Comparison of ENCODE assay signal across 12 mouse cellular contexts in the genomic region with DNA sequence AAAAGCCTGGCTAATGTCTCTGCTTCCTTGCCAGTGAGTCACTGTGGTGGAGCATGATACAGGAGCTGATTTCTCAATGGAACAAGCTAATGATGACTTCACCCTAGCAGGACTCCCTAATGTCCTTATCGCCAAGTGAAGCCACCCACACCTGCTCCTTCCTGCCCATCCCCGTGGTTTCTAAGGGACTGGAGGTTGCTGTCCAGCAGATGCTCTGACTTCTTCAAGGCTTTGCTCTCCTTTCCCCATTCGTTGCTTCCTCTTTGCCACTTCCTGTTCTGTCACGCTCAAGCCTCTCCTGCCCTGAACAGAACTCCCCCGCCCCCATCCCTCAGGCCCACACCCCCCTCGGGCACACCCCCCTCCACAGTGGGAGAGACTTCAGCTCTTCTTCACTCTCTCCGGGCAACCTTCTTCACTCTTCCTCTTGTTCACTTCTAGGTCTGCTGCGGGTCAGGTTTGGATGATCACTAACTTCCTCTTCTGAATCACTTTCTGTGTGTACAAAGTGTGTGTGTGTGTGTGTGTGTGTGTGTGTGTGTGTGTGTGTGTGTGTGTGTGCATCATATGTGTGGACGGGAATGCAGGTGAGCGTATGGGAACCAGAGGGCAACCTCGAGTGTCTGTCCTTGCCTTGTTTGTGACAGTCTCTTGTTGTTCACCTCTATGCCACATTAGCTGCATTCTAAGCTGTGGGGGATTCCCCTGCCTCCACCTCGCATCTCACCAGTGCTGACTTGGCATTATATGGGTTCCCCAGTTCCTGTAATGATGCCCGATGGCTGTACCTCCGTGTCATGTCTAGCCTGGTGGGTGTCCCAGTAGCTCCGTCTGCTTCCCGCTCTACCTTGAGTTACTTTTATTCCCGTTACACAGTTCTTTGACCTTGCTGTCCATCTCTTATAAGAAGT. TPM values are rescaled to one million over a fixed set of nuclear protein-coding genes. Genes with fewer than 3 reads are reported as not detected.
DNase-seq lines count a peak whose midpoint lies in the region; ATAC-seq lines count a peak whose summit lies in the region.
"Had no signal": no experiment of that assay in that cellular context is flagged by ENCODE, and none has a peak within 500 bp of the region (broad histone marks: within the 10 kb centered on the region; RNA-seq: fewer than 3 reads in every experiment).

No protein-coding gene starts in this region.

- no peak overlapping the region for H3K4me3 ChIP-seq in neural tube, embryonic 11.5 days (ENCODE audit: low read depth, low read length)
- H3K4me3 ChIP-seq in neural tube, embryonic 15.5 days (replicated peaks): no peak overlapping the region
- H3K4me3 ChIP-seq in megakaryocyte, embryonic 14.5 days (replicated peaks): peak overlapping the region; percentile 16
- H3K4me3 ChIP-seq: embryonic facial prominence, embryonic 13.5 days; limb, embryonic 15.5 days had no signal

- H3K27me3 ChIP-seq in neural tube, embryonic 11.5 days (ENCODE audit: control insufficient read depth, insufficient read depth, low read length): no peaks in the 10 kb centered on the region
- no peaks in the 10 kb centered on the region for H3K27me3 ChIP-seq in neural tube, embryonic 15.5 days (replicated peaks)
- H3K27me3 ChIP-seq in megakaryocyte, embryonic 14.5 days (replicated peaks): peaks cover 73% of the 10 kb centered on the region
- H3K27me3 ChIP-seq: limb, embryonic 15.5 days had no signal

- H3K27ac ChIP-seq in neural tube, embryonic 11.5 days (ENCODE audit: low read depth, low read length): 0 out of 2 replicates have a peak overlapping the region, but pooled peaks have one; percentile 4
- H3K27ac ChIP-seq in neural tube, embryonic 15.5 days (replicated peaks): no peak overlapping the region
- H3K27ac ChIP-seq: embryonic facial prominence, embryonic 13.5 days; limb, embryonic 15.5 days had no signal

- peaks cover 6% of the 10 kb centered on the region for H3K4me1 ChIP-seq in neural tube, embryonic 11.5 days (ENCODE audit: control insufficient read depth, insufficient read depth, low read length)
- H3K4me1 ChIP-seq in neural tube, embryonic 15.5 days: peaks cover 19% of the 10 kb centered on the region
- H3K4me1 ChIP-seq in megakaryocyte, embryonic 14.5 days: peaks cover 34% of the 10 kb centered on the region

- no peaks in the 10 kb centered on the region for H3K36me3 ChIP-seq in neural tube, embryonic 11.5 days (ENCODE audit: control insufficient read depth, insufficient read depth, low read length)
- H3K36me3 ChIP-seq in neural tube, embryonic 15.5 days: no peaks in the 10 kb centered on the region
- no peaks in the 10 kb centered on the region for H3K36me3 ChIP-seq in megakaryocyte, embryonic 14.5 days (replicated peaks; ENCODE audit: low read length)
- H3K36me3 ChIP-seq: embryonic facial prominence, embryonic 13.5 days; limb, embryonic 15.5 days had no signal

- 67% methylated on average over 17 of the region's 17 CpGs for WGBS in neural tube, embryonic 11.5 days
- WGBS in neural tube, embryonic 15.5 days: 63% methylated on average over 17 of the region's 17 CpGs

- H3K4me2 ChIP-seq in neural tube, embryonic 11.5 days (ENCODE audit: low read depth): no peak overlapping the region
- H3K4me2 ChIP-seq in neural tube, embryonic 15.5 days: no peak overlapping the region
- H3K4me2 ChIP-seq: embryonic facial prominence, embryonic 13.5 days; heart, embryonic 11.5 days; limb, embryonic 15.5 days had no signal

- no peak for DNase-seq in neural tube, embryonic 11.5 days (ENCODE audit: low spot score)
- DNase-seq in Muller cell, postnatal 12 days (ENCODE audit: inconsistent ontology term): peak; percentile 83
- peak; percentile 54 to 61 for DNase-seq in thymus, postnatal 36 days
- DNase-seq in heart, adult 11 months: no peak
- DNase-seq in frontal cortex, postnatal 36 days (ENCODE audit: low spot score in 2 of 2): no peak
- no peak for DNase-seq in embryo, embryonic 9.5 days (ENCODE audit: extremely low spot score)
- DNase-seq: lung, postnatal 14 days had no signal

- no peaks in the 10 kb centered on the region for H3K9me3 ChIP-seq in neural tube, embryonic 11.5 days (ENCODE audit: control insufficient read depth, low read length)
- H3K9me3 ChIP-seq in neural tube, embryonic 15.5 days (replicated peaks): no peaks in the 10 kb centered on the region
- H3K9me3 ChIP-seq in megakaryocyte, embryonic 14.5 days: peaks cover 4% of the 10 kb centered on the region; the same call in 1 of the 2 replicates
- H3K9me3 ChIP-seq: embryonic facial prominence, embryonic 13.5 days; limb, embryonic 15.5 days had no signal

- no peak overlapping the region for H3K9ac ChIP-seq in neural tube, embryonic 11.5 days (ENCODE audit: low read length)
- no peak overlapping the region for H3K9ac ChIP-seq in neural tube, embryonic 15.5 days (replicated peaks)
- H3K9ac ChIP-seq: embryonic facial prominence, embryonic 13.5 days; limb, embryonic 15.5 days had no signal

- no peak for ATAC-seq in neural tube, embryonic 11.5 days (ENCODE audit: insufficient read depth, low FRiP score, low TSS enrichment)
- ATAC-seq in neural tube, embryonic 15.5 days (ENCODE audit: low FRiP score): no peak

RNA-seq across cellular contexts. Expression of gene Ptprf, which starts 4.7 kb away (rescaled TPM):
- polyA plus RNA-seq in neural tube, embryonic 11.5 days (2014; fragmentation: Nextera tagmentation; extraction: Ambion mirVana): 68.9 and 80.1 TPM in 2 replicates
- 62.9 and 68.5 TPM in 2 replicates for polyA plus RNA-seq in neural tube, embryonic 15.5 days (2015; fragmentation: Nextera tagmentation; extraction: Ambion mirVana)
- 0.41 and 1.1 TPM in 2 replicates for polyA plus RNA-seq in megakaryocyte, embryonic 14.5 days (2012; ENCODE audit: insufficient read depth, low replicate concordance)

Comparison
In these comparisons a context has a peak if more than half of its experiments do, and no peak if none do; other contexts are left out.
1. DNase-seq: peak in Muller cell, postnatal 12 days (single experiment) and thymus, postnatal 36 days (2 of 2); none in neural tube, embryonic 11.5 days (single experiment), heart, adult 11 months (single experiment), frontal cortex, postnatal 36 days (0 of 2) and embryo, embryonic 9.5 days (single experiment).
2. RNA of gene Ptprf, which starts 4.7 kb away (polyA plus RNA-seq): 68.9 to 80.1 TPM in neural tube, embryonic 11.5 days and 62.9 to 68.5 TPM in neural tube, embryonic 15.5 days; 0.41 to 1.1 TPM in megakaryocyte, embryonic 14.5 days; every median in the first group is over 10 times any median in the second.